Mouse (Mus musculus) CD8-positive naive resting alpha-beta T cell, adult 2 months (primary cell): ENCODE measurements around the gene Eif2d.
A peak's percentile ranks its signal among the peaks of the same experiment; 100 is the strongest.

Experiments used
- DNase-seq, 2 experiments: peaks; one replicate each; pipeline ENCODE4 v3.0.0; 2022; ENCODE audit warnings: low read depth in 2 of 2, low spot score in 2 of 2

Gene Eif2d

GRCm38 (mm10) chr1:131153018-131153629 lies at the start of gene Eif2d:
Gene Eif2d, plus strand, starts transcription at chr1:131153181.
- DNase-seq: peak; percentile 78 to 83

GRCm38 (mm10) chr1:131103776-131104424 lies 49.1 kb upstream of the Eif2d start:
- no peak for DNase-seq

GRCm38 (mm10) chr1:131107575-131108308 lies 45.2 kb upstream of the Eif2d start:
- no peak for DNase-seq

- DNase-seq: no peak
Measured at GRCm38 (mm10) chr1:131110525-131111106, 42.4 kb upstream of the Eif2d start.

- no peak for DNase-seq
Measured at GRCm38 (mm10) chr1:131112576-131112975, 40.4 kb upstream of the Eif2d start.

- DNase-seq: peak; percentile 48 to 62
Measured at GRCm38 (mm10) chr1:131115932-131116331, 37.0 kb upstream of the Eif2d start.

GRCm38 (mm10) chr1:131116430-131117011 lies 36.5 kb upstream of the Eif2d start:
- no peak for DNase-seq

- DNase-seq: no peak
Measured at GRCm38 (mm10) chr1:131118530-131118929, 34.5 kb upstream of the Eif2d start.

GRCm38 (mm10) chr1:131119026-131119425 lies 34.0 kb upstream of the Eif2d start:
- DNase-seq: peak; percentile 48 to 54

GRCm38 (mm10) chr1:131121987-131122386 lies 31.0 kb upstream of the Eif2d start:
- peak in 1 of 2 experiments; percentile 32 for DNase-seq

GRCm38 (mm10) chr1:131123522-131124265 lies 29.3 kb upstream of the Eif2d start:
- no peak for DNase-seq

- DNase-seq: no peak
Measured at GRCm38 (mm10) chr1:131125987-131126744, 26.8 kb upstream of the Eif2d start.

- no peak for DNase-seq
Measured at GRCm38 (mm10) chr1:131134231-131134630, 18.8 kb upstream of the Eif2d start.

- DNase-seq: peak in 1 of 2 experiments; percentile 31
Measured at GRCm38 (mm10) chr1:131134942-131135522, 17.9 kb upstream of the Eif2d start.

GRCm38 (mm10) chr1:131135960-131136629 lies 16.9 kb upstream of the Eif2d start:
- DNase-seq: no peak

- no peak for DNase-seq
Measured at GRCm38 (mm10) chr1:131137111-131137510, 15.9 kb upstream of the Eif2d start.

GRCm38 (mm10) chr1:131137717-131138118 lies 15.3 kb upstream of the Eif2d start:
- no peak for DNase-seq

- peak; percentile 73 to 82 for DNase-seq
Measured at GRCm38 (mm10) chr1:131138191-131139016, 14.6 kb upstream of the Eif2d start, which contains the start of gene Dyrk3. Gene Dyrk3, minus strand, starts transcription at chr1:131138340.
